Mouse (Mus musculus) forebrain, embryonic 10.5 days (tissue): Measurements from ENCODE around the gene Rtp2. TPM values are rescaled to one million over a fixed set of nuclear protein-coding genes. Genes with fewer than 3 reads are reported as not detected.

Experiments
- DNase-seq: peaks from one replicate; pipeline ENCODE4 v3.0.0-alpha.2; 2017; ENCODE audit warnings: low spot score; ENCODE audit errors: extremely low spot score
- H3K27ac ChIP-seq: fragments of 300-500 bp; sonication (generic); 2 replicates; pipeline ENCODE4 v1.5.1; 2016; ENCODE audit warnings: mild to moderate bottlenecking
- H3K27me3 ChIP-seq: fragments of 300-500 bp; sonication (generic); 2 replicates; pipeline ENCODE4 v1.6.1; 2016; ENCODE audit warnings: mild to moderate bottlenecking; ENCODE audit not compliant: poor library complexity, severe bottlenecking
- H3K36me3 ChIP-seq: fragments of 300-500 bp; sonication (generic); replicated peaks from 2 replicates; pipeline ENCODE4 v1.6.1; 2016; ENCODE audit warnings: mild to moderate bottlenecking, moderate library complexity
- H3K4me1 ChIP-seq: fragments of 300-500 bp; sonication (generic); 2 replicates; pipeline ENCODE4 v1.6.1; 2016
- H3K4me3 ChIP-seq: fragments of 300-500 bp; sonication (generic); 2 replicates; pipeline ENCODE4 v1.5.1; 2016; ENCODE audit warnings: mild to moderate bottlenecking, moderate library complexity
- H3K9me3 ChIP-seq: fragments of 300-500 bp; sonication (generic); 2 replicates; pipeline ENCODE4 v1.6.1; 2016; ENCODE audit warnings: mild to moderate bottlenecking, moderate library complexity
- WGBS: fragments of 180-500 bp; shearing (Covaris S2); methylation state at CpG from one replicate; pipeline ENCODE4 v1.1.7; 2016; 5-methylcytosine and 5-hydroxymethylcytosine counted together
- polyA plus RNA-seq: library from polyadenylated mRNA; unstranded; fragments of >200 nt; fragmentation: Nextera tagmentation; extraction: Ambion mirVana; gene quantifications from 2 replicates; pipeline ENCODE4 v1.2.1, GENCODE M21; 2016

Gene Rtp2
- polyA plus RNA-seq, 1 experiment from 2014 or later, result not detected

DNA sequence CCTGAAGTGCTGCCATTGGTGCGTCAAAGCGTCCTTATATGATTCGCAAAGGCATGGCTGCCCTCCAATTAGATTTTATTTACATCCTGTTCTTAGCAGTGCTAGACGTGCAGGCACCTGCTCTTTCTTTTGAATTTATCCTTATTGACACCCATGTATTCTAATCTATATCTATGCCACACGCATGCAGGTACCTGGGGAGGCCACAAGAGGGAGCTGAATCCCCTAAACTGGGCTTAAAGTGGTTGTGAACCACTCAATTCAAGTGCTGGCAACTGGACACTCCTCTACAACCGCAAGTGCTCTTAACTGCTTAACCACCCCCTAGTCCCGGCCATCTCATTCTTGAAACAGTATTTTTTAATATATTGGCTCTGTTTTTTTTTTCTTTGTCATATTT lies 35.1 kb upstream of the Rtp2 start:
- Histone ChIP-seq H3K27me3 (no peaks in the 10 kb centered on the region), H3K27ac (no peak overlapping the region), H3K9me3 (no peaks in the 10 kb centered on the region; the same call in 1 of the 2 replicates), H3K4me1 (peaks cover 10% of the 10 kb centered on the region), H3K36me3 (no peaks in the 10 kb centered on the region), H3K4me3 (no peak overlapping the region)
- 84% methylated on average over 7 of the region's 7 CpGs for WGBS
- DNase-seq, result no peak

DNA sequence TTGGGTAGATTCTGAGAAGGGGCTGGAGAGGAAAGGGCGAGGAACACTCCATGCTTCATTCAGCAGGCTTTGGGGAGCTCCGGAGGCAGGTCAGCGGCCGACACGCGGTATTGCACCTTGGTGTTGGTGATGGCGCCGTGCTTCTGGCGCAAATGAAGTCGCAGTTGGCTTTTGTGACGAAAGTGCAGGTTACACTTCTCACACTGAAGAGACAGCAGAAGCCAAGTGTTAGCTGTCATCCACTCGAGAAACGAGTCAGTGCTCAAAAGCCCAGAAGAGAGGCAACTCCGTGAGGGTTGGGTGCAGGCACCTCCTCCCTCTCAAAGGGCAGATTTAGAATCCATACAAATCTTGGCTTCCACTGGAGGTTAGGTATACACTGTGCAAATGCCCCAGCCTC lies 33.9 kb upstream of the Rtp2 start:
- H3K4me3 ChIP-seq, result no peak overlapping the region
- no peak overlapping the region for H3K27ac ChIP-seq
- no peak for DNase-seq
- H3K9me3 ChIP-seq, result no peaks in the 10 kb centered on the region; the same call in 1 of the 2 replicates
- WGBS, result 89% methylated on average over 14 of the region's 14 CpGs
- H3K4me1 ChIP-seq, result peaks cover 10% of the 10 kb centered on the region
- H3K27me3 ChIP-seq, result no peaks in the 10 kb centered on the region
- no peaks in the 10 kb centered on the region for H3K36me3 ChIP-seq

DNA sequence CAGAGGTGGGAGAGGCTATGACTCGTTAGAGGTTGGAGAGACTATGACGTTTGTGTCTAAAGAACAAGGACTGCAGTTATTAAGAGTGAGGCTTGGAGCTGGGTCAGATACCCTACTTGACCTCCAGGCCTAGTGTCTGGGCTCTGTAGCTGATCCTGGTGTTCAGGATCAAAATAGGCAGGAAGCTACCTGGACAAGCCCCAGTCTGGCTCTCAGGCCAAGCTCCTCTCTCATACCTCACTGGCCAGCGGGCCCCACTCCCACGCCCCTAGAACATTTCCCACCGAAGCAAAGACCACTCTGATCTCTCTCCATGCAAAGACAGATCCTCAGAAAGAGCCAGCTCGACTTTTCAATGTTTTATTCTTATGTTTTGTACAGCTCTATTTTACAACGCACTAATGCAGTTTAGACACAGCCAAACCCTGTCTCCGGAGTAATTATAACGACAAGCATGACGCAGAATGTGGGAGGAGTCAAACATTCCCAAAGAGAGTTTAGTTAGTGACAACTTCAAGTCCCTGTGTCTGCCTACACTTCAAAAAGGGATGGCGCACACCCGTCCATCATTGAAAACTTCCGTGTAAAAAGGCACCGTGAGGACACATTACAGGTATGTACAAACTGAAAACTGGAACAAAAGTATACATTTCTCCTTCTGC lies 32.6 kb upstream of the Rtp2 start:
- no peak overlapping the region for H3K27ac ChIP-seq
- no peaks in the 10 kb centered on the region for H3K36me3 ChIP-seq
- H3K4me1 ChIP-seq, result peaks cover 10% of the 10 kb centered on the region
- DNase-seq, result no peak
- 88% methylated on average over 14 of the region's 14 CpGs for WGBS
- H3K9me3 ChIP-seq, result no peaks in the 10 kb centered on the region; the same call in 1 of the 2 replicates
- no peak overlapping the region for H3K4me3 ChIP-seq
- no peaks in the 10 kb centered on the region for H3K27me3 ChIP-seq

DNA sequence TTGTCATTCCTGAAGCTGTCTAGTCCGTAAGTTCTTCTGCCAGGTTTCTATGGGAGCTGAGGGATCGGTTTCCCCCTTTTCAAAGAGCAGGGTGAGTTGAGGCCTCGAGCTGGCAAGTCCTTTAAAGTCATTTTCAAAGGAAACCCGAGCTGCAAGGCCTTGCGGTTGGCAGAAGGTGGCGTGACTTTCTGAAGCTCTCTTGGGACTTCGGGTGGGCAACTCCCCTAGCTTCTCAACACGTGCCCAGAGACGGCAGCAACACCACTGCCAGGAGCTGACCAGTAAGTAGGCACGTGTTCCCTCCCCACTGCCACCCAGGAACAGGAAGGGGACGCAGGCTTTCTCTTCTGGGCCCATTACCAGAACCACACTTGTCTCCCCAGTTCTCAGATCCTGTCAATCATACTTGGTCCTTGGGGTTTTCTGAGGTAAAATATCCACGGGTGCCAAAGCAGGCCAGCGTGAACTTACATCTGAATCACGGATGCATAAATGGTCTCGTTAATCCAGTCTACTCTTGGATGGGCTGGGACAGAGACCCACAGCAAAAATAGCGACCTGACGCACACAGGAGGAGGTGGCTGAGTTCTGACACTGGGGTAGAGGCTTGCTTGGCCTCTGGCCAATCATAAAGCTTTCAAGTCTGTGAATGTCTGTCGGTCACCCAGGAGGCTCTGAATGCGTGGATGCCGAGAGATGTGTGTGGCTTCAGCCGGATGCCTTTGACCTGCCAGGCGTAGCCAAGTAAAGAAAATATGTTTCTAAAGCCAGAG lies 31.9 kb upstream of the Rtp2 start:
- Histone ChIP-seq H3K27ac (no peak overlapping the region), H3K4me3 (no peak overlapping the region), H3K9me3 (no peaks in the 10 kb centered on the region; the same call in 1 of the 2 replicates), H3K36me3 (no peaks in the 10 kb centered on the region), H3K4me1 (peaks cover 10% of the 10 kb centered on the region), H3K27me3 (no peaks in the 10 kb centered on the region)
- no peak for DNase-seq
- WGBS, result 83% methylated on average over 22 of the region's 22 CpGs

DNA sequence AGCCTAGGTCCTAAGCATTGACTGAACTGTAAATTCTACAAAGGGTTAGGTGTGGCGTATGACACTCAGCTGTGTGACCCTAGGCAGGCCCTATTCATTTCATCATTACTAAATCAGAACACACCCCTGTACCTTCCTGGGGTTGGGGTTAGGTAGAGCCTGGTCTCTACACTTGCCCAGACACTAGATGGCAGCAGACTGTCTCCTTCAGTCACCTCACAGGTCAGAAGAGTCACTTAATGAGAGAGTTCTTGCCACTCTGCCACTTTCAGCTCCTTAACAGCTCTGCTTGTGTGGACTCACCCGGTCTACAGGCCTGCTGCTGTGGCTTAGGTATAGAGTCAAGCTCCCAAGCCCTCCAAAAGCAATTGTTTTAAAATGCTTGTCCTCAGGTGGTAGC lies 30.2 kb upstream of the Rtp2 start:
- 79% methylated on average over 2 of the region's 2 CpGs for WGBS

DNA sequence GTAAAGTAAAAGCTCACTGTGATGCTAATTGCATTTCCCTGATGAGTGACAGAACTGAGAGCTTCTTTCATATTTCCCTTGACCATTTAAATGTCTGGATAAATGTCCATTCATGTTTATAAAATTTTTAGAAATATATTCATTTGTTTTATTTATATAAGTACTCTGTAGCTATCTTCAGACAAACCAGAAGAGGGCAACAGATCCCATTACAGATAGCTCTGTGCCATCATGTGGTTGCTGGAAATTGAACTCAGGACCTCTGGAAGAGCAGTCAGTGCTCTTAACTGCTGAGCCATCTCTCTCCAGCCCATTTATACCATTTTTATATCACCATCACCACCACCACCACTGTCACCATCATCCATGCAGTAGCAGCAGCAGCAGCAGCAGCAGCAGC lies 26.7 kb upstream of the Rtp2 start:
- Histone ChIP-seq H3K9me3 (no peaks in the 10 kb centered on the region), H3K4me1 (peaks cover 2% of the 10 kb centered on the region; the same call in 1 of the 2 replicates), H3K4me3 (no peak overlapping the region), H3K27ac (no peak overlapping the region), H3K27me3 (no peaks in the 10 kb centered on the region), H3K36me3 (no peaks in the 10 kb centered on the region)
- DNase-seq, result no peak

More for the DNA sequence above, 30.2 kb upstream of the Rtp2 start:
- Histone ChIP-seq H3K4me3 (no peak overlapping the region), H3K27me3 (no peaks in the 10 kb centered on the region), H3K4me1 (peaks cover 10% of the 10 kb centered on the region), H3K27ac (no peak overlapping the region), H3K9me3 (no peaks in the 10 kb centered on the region), H3K36me3 (no peaks in the 10 kb centered on the region)
- DNase-seq, result no peak

DNA sequence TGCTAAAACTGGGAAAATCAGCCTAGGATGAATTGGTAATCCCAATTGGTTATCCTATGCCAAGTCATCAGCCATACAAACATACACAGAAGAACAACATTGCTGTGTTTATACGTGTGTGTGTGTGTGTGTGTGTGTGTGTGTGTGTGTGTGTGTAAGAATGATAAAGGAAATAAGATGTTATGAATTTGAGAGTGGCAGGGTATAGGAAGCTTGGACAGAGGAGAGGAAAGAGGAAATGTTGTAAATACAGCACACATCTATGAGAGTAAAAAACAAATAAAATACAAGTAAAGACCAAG lies 21.7 kb upstream of the Rtp2 start:
- WGBS, result 17% methylated on average over 1 of the region's 1 CpGs

DNA sequence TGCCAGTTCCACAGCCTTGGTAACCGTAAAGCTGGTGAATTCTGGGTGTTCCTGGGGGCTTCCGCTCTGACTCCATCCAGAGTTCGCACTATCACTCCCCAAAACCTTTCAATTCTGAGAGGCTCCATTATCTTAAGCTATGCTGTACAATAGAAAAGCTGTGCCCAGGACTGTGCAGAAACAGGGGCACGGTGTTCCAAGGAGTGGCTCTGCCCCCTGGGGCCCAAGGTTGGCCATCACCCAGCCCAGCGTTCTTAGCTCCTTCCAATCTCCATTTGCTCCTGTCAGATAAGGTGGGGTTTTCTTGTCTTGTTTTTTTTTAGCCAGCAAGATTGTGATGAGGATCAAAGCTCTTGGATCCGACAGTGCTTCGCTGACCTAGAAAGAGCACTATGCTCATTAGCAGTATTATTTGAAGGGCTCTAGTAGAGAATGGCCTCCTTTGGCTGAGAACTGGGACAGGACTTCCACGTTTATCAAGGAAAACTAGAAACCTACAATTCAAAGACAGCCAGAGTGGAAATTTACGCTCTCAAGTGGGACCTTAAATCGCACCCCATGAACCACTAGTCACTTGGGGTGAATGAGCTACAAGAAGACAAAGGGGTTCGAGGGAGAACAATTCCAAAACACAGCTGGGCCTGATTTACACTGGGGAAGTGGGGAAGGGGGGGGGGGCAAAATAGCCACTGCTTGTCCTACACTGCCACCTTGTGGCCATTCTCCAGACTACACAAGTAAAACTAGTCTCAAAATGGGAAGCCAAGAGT lies 21.2 kb upstream of the Rtp2 start:
- DNase-seq, result peak; percentile 46

More for the DNA sequence above, 21.7 kb upstream of the Rtp2 start:
- Histone ChIP-seq H3K27me3 (no peaks in the 10 kb centered on the region), H3K9me3 (no peaks in the 10 kb centered on the region), H3K36me3 (no peaks in the 10 kb centered on the region), H3K4me3 (no peak overlapping the region), H3K27ac (no peak overlapping the region), H3K4me1 (peaks cover 5% of the 10 kb centered on the region; the same call in 1 of the 2 replicates)
- DNase-seq, result no peak

DNA sequence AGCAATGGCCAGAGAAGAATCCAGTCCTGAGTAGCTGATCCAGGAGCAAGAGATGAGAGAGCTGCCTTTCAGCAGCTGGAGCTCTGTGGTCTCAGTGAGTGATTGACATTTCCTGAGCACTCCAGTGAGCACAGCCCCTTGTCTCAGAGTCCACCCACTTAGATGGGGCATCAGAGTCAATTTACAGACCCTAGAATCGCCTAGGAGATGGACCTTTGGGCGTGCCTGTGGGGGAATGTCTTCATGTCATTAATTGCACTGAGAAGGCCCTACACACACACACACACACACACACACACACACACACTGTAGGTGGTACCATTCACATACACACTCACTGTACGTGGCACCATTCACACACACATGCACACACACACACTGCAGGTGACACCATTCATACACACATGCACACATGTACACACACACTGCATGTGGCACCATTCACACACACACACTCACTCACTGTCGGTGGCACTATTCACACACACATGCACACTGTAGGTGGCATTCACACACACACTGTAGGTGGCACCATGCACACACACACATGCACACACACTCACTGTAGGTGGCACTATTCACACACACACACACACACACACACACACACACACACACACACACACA lies 20.0 kb upstream of the Rtp2 start:
- Histone ChIP-seq H3K36me3 (no peaks in the 10 kb centered on the region), H3K27me3 (no peaks in the 10 kb centered on the region), H3K4me1 (peaks cover 5% of the 10 kb centered on the region; the same call in 1 of the 2 replicates), H3K9me3 (no peaks in the 10 kb centered on the region), H3K27ac (no peak overlapping the region), H3K4me3 (no peak overlapping the region)
- no peak for DNase-seq
- 76% methylated on average over 4 of the region's 4 CpGs for WGBS

More for the DNA sequence above, 21.2 kb upstream of the Rtp2 start:
- no peaks in the 10 kb centered on the region for H3K36me3 ChIP-seq
- H3K27ac ChIP-seq, result no peak overlapping the region
- H3K9me3 ChIP-seq, result no peaks in the 10 kb centered on the region
- H3K4me3 ChIP-seq, result no peak overlapping the region
- WGBS, result 54% methylated on average over 11 of the region's 11 CpGs
- no peaks in the 10 kb centered on the region for H3K27me3 ChIP-seq
- peaks cover 5% of the 10 kb centered on the region; the same call in 1 of the 2 replicates for H3K4me1 ChIP-seq

DNA sequence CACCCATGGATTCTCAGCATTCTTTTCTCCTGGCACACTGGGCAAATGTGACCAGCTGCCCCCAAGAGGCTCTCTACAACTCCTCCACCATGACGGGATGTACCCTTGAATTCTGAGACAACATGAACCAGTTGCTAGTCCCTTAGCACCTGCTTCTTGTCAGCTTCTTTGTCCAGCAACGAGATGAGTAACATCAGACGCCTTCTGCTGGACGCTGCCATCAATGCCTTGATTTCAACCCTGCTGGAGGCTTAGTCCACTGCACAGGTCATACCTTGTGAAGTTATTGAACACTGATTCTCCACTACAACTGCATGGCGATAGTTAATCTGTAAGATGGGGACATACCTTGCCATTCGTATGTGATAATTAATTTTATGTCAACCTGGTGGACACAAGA lies 15.5 kb upstream of the Rtp2 start:
- Histone ChIP-seq H3K27me3 (no peaks in the 10 kb centered on the region), H3K9me3 (no peaks in the 10 kb centered on the region), H3K36me3 (no peaks in the 10 kb centered on the region), H3K27ac (no peak overlapping the region), H3K4me1 (no peaks in the 10 kb centered on the region), H3K4me3 (no peak overlapping the region)
- DNase-seq, result no peak
- 93% methylated on average over 6 of the region's 6 CpGs for WGBS

DNA sequence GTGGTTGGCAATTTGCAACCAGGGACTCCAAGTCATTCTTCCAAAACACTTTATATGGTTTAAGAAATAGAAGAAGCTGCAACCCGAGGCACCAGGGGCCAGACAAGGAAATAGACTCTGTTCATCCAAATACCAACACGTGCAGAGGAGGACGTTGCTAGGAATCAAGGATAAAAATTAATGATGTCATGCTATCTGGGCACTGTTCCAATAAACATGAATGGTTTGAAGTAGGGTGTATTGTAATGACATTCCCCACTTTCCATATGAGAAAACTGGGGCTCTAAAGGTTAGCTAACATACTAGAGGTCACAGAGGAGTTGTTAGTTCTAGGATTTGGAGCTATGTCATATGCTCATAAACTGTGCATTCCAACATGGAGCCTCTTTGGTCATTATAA lies 12.6 kb upstream of the Rtp2 start:
- H3K36me3 ChIP-seq, result no peaks in the 10 kb centered on the region
- H3K27ac ChIP-seq, result no peak overlapping the region
- H3K4me1 ChIP-seq, result no peaks in the 10 kb centered on the region
- H3K27me3 ChIP-seq, result no peaks in the 10 kb centered on the region
- no peaks in the 10 kb centered on the region for H3K9me3 ChIP-seq
- 88% methylated on average over 3 of the region's 3 CpGs for WGBS
- no peak for DNase-seq
- no peak overlapping the region for H3K4me3 ChIP-seq

DNA sequence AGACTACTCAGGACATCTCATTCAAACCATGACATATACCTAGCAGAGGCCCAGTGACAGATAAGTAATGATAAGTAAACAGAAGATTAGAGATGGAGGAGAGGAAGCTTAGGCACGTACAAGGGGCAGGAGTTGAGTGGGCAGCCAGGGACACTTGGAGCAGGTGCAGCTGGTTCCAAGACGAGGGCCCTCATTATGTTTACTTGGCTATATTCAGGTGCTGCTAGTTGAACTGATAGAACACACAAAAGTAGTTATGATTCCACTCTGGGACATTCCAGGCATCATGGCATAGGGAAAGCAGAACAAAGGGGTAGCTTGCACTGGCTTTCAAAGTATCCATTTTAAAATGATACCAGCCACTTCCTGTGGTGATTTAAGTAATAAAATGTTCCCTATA lies 2.2 kb upstream of the Rtp2 start:
- H3K9me3 ChIP-seq, result no peaks in the 10 kb centered on the region
- H3K4me1 ChIP-seq, result no peaks in the 10 kb centered on the region
- DNase-seq, result no peak
- H3K27me3 ChIP-seq, result no peaks in the 10 kb centered on the region
- H3K36me3 ChIP-seq, result no peaks in the 10 kb centered on the region
- no peak overlapping the region for H3K4me3 ChIP-seq
- WGBS, result 84% methylated on average over 2 of the region's 2 CpGs
- no peak overlapping the region for H3K27ac ChIP-seq
